Mouse (Mus musculus) small intestine, adult 2 months (tissue): ENCODE data around the gene Arap2.

Experiments
- CTCF ChIP-seq: fragments of 200-500 bp; IDR thresholded peaks from 2 replicates; pipeline ENCODE4 v1.5.1; 2012; ENCODE audit warnings: low read depth, mild to moderate bottlenecking, control low read depth, inconsistent platforms, low read length, moderate library complexity, mixed read lengths; ENCODE audit not compliant: insufficient replicate concordance, insufficient read length; ENCODE audit errors: extremely low read depth
- POLR2A ChIP-seq: fragments of 200-500 bp; IDR thresholded peaks from 2 replicates; pipeline ENCODE4 v1.6.1; 2012; ENCODE audit warnings: low read depth, mild to moderate bottlenecking, control low read depth, inconsistent platforms, low read length, moderate library complexity

DNA sequence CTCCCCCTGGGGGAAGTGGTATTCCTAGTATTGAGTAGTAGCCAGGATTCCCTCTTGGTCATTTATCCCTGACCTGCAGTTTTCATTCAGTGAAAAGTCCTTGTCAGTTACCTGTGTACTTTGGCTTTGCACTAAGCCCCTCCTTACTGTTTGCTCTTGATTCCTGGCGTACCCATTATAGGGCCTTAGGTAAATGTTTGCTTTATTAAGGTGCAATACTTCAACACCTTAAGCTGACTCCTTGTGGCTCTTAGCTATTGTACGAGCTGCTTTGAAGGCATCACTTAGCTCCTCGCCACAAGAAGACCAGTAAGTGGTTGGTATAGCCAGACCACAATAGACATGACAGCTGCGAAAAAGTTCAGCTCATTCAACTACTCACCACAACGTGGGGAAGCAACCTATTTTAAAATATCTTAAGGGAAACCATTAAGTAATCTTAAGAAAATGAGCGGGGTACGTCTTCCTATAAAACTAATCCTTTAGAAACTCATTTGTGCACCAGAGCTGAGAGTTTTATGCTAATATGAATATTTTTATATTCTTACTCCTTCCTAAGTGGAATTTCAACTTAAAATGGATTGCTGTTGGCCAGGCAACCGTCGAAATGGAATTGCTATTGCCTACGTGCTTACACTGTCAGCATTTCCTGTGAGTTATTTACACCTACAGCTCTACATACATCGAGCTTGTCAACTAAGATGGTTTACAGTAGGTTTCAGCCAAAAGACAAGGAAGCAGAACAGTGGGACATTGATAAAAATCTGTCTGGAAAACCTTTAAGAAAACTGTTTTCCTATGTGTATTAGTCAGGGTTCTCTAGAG lies 6.0 kb upstream of the Arap2 start:
- TF ChIP-seq CTCF = no peak
- no peak for TF ChIP-seq POLR2A
